Mouse (Mus musculus) bone marrow macrophage, adult 2 months (primary cell): ENCODE data around the gene Iqschfp.

Experiments used
- CTCF ChIP-seq: IDR thresholded peaks from 2 replicates; pipeline ENCODE4 v1.5.1; 2012; ENCODE audit warnings: low read depth, mild to moderate bottlenecking, low read length, moderate library complexity
- POLR2A ChIP-seq: IDR thresholded peaks from 2 replicates; pipeline ENCODE4 v1.6.1; 2012; ENCODE audit warnings: mild to moderate bottlenecking, low read depth, low read length, borderline replicate concordance

GRCm38 (mm10) chr3:68252335-68252734, 360.3 kb downstream of the Iqschfp start:
- TF ChIP-seq CTCF (no peak), POLR2A (no peak)
